Comparison of ENCODE assay signal across 8 mouse cellular contexts in the genomic region with DNA sequence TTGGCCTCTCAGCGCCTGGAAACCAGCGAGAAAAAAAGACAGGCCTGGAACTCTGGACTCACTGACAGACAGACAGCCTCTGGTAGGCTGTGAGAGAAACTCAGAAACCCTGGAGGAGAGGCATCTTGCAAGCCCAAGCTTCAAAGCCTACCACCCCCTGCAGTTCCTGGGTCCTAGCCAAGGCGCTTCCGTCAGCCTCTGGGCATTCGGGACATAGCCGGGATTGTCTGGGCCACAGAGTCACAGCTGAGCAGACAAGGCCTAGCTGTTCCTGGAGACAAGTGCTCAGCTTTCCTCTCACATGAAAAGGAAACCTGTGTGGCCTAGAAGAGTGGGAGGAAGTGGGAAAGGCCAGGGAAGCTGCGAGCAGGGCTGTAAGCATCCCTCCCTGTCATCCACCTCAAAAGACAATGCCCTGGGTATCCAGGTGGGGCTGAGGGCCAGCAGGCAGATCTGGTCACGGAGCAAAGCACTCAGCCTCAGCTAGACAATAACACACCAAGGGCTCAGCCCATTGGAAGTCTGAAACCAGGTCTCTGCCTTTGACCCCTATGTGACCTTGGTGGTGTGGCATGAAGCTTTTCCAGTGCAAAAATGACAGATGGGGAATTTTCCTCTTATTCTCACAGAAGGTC. TPM values are rescaled to one million over a fixed set of nuclear protein-coding genes. Genes with fewer than 3 reads are reported as not detected.
DNase-seq lines count a peak whose midpoint lies in the region; ATAC-seq lines count a peak whose summit lies in the region.

No protein-coding gene starts in this region.

- no peaks in the 10 kb centered on the region for H3K36me3 ChIP-seq in kidney, embryonic 14.5 days (ENCODE audit: control insufficient read depth, insufficient read depth, low read length)
- no peaks in the 10 kb centered on the region for H3K36me3 ChIP-seq in kidney, embryonic 16.5 days (ENCODE audit: insufficient read depth, low read length)
- no peaks in the 10 kb centered on the region for H3K36me3 ChIP-seq in neural tube, embryonic 13.5 days

- no peak for ATAC-seq in kidney, embryonic 14.5 days (ENCODE audit: low FRiP score, low TSS enrichment)
- peak; percentile 70 for ATAC-seq in kidney, embryonic 16.5 days (ENCODE audit: low FRiP score, low TSS enrichment)
- peak; percentile 55; the same call in 1 of the 2 replicates for ATAC-seq in neural tube, embryonic 13.5 days (ENCODE audit: low read depth)
- no peak for ATAC-seq in CD4-positive, CD25-positive, alpha-beta regulatory T cell, adult 4 months

- H3K4me1 ChIP-seq in kidney, embryonic 14.5 days (ENCODE audit: control insufficient read depth, insufficient read depth, low read length), result no peaks in the 10 kb centered on the region
- H3K4me1 ChIP-seq in kidney, embryonic 16.5 days (ENCODE audit: insufficient read depth, low read length), result no peaks in the 10 kb centered on the region
- peaks cover 7% of the 10 kb centered on the region for H3K4me1 ChIP-seq in neural tube, embryonic 13.5 days (replicated peaks)

- DNase-seq in kidney, adult 11 months, result peak; percentile 49
- DNase-seq in cerebellum, postnatal 36 days, result peak; percentile 29 to 48
- DNase-seq in heart, adult 9 months (ENCODE audit: low spot score in 2 of 2), result no peak
- no peak for DNase-seq in urinary bladder, adult 2 months (ENCODE audit: low spot score)

- no peaks in the 10 kb centered on the region for H3K27me3 ChIP-seq in kidney, embryonic 14.5 days (ENCODE audit: control insufficient read depth, insufficient read depth, low read length)
- no peaks in the 10 kb centered on the region for H3K27me3 ChIP-seq in kidney, embryonic 16.5 days (ENCODE audit: insufficient read depth, low read length)
- H3K27me3 ChIP-seq in neural tube, embryonic 13.5 days, result no peaks in the 10 kb centered on the region

- WGBS in kidney, embryonic 14.5 days, result 66% methylated on average over 8 of the region's 8 CpGs
- WGBS in kidney, embryonic 16.5 days, result 47% methylated on average over 8 of the region's 8 CpGs
- 43% methylated on average over 8 of the region's 8 CpGs for WGBS in neural tube, embryonic 13.5 days

- H3K9ac ChIP-seq in kidney, embryonic 14.5 days (ENCODE audit: low read depth, low read length), result no peak overlapping the region
- H3K9ac ChIP-seq in kidney, embryonic 16.5 days (replicated peaks; ENCODE audit: low read length), result no peak overlapping the region
- H3K9ac ChIP-seq in neural tube, embryonic 13.5 days, result no peak overlapping the region

- no peak overlapping the region for H3K27ac ChIP-seq in kidney, embryonic 14.5 days (ENCODE audit: low read depth, low read length)
- H3K27ac ChIP-seq in kidney, embryonic 16.5 days (ENCODE audit: low read length), result no peak overlapping the region
- H3K27ac ChIP-seq in neural tube, embryonic 13.5 days (replicated peaks), result peak overlapping the region; percentile 25; the same call in 1 of the 2 replicates

- H3K4me3 ChIP-seq in kidney, embryonic 14.5 days (ENCODE audit: low read length), result no peak overlapping the region
- no peak overlapping the region for H3K4me3 ChIP-seq in kidney, embryonic 16.5 days (ENCODE audit: low read length)
- no peak overlapping the region for H3K4me3 ChIP-seq in neural tube, embryonic 13.5 days

- H3K9me3 ChIP-seq in kidney, embryonic 14.5 days (ENCODE audit: control insufficient read depth, low read length), result no peaks in the 10 kb centered on the region
- no peaks in the 10 kb centered on the region for H3K9me3 ChIP-seq in kidney, embryonic 16.5 days (ENCODE audit: low read length)
- no peaks in the 10 kb centered on the region for H3K9me3 ChIP-seq in neural tube, embryonic 13.5 days

- no peak overlapping the region for H3K4me2 ChIP-seq in kidney, embryonic 14.5 days (replicated peaks; ENCODE audit: low read depth, low read length)
- H3K4me2 ChIP-seq in kidney, embryonic 16.5 days (replicated peaks; ENCODE audit: low read depth, low read length), result no peak overlapping the region
- H3K4me2 ChIP-seq in neural tube, embryonic 13.5 days, result no peak overlapping the region

RNA-seq across cellular contexts. Expression of a gene that starts 13.2 kb away (rescaled TPM):
- 8.9 and 10.1 TPM in 2 replicates for polyA plus RNA-seq in kidney, embryonic 14.5 days (2014; fragmentation: Nextera tagmentation; extraction: Ambion mirVana)
- polyA plus RNA-seq in kidney, embryonic 16.5 days (2015; fragmentation: Nextera tagmentation; extraction: Ambion mirVana), result 6.5 and 6.9 TPM in 2 replicates
- polyA plus RNA-seq in neural tube, embryonic 13.5 days (2015; fragmentation: Nextera tagmentation; extraction: Ambion mirVana), result 22.1 and 23.0 TPM in 2 replicates
- not detected for polyA plus RNA-seq in CD4-positive, CD25-positive, alpha-beta regulatory T cell, adult 4 months (2017; shearing (Covaris generic))
- 1.5 and 2.7 TPM in 2 replicates for polyA plus RNA-seq in urinary bladder, adult 2 months (2012; rRNA removed)

Comparison
In these comparisons a context has a peak if more than half of its experiments do, and no peak if none do; other contexts are left out.
1. ATAC-seq: peak in kidney, embryonic 16.5 days (single experiment) and neural tube, embryonic 13.5 days (single experiment); none in kidney, embryonic 14.5 days (single experiment) and CD4-positive, CD25-positive, alpha-beta regulatory T cell, adult 4 months (single experiment).
2. DNase-seq: peak in kidney, adult 11 months (single experiment) and cerebellum, postnatal 36 days (2 of 2); none in heart, adult 9 months (0 of 2) and urinary bladder, adult 2 months (single experiment).